Comparison of ENCODE assay signal across 6 mouse cellular contexts in genomic region chr2:19058765-19059164, GRCm38 (mm10).
"Had no signal": no experiment of that assay in that cellular context is flagged by ENCODE, and none has a peak within 500 bp of the region (broad histone marks: within the 10 kb centered on the region; RNA-seq: fewer than 3 reads in every experiment).

No protein-coding gene starts in this region.

- H3K27ac ChIP-seq: midbrain, embryonic 13.5 days; midbrain, embryonic 15.5 days; neural tube, embryonic 12.5 days had no signal

- H3K4me1 ChIP-seq: midbrain, embryonic 13.5 days; midbrain, embryonic 15.5 days; neural tube, embryonic 12.5 days had no signal

- H3K27me3 ChIP-seq: megakaryocyte, embryonic 14.5 days; midbrain, embryonic 13.5 days; midbrain, embryonic 15.5 days; neural tube, embryonic 12.5 days had no signal

- DNase-seq: right cerebral cortex, postnatal 25 days; right cerebral cortex, postnatal 4 days had no signal

- ATAC-seq: midbrain, embryonic 13.5 days; midbrain, embryonic 15.5 days had no signal

- H3K4me3 ChIP-seq: megakaryocyte, embryonic 14.5 days; midbrain, embryonic 13.5 days; midbrain, embryonic 15.5 days; neural tube, embryonic 12.5 days had no signal

- H3K36me3 ChIP-seq: midbrain, embryonic 13.5 days; midbrain, embryonic 15.5 days; neural tube, embryonic 12.5 days had no signal
